Mouse (Mus musculus) MN1 (cell line): ENCODE measurements at regions not wholly inside any gene's neighbourhood (a gene's known extent, or its start where the extent isn't known, plus 50 kb on each side); places are given as distances from the start of the nearest gene placed in this dataset.
"Not testable (repeated sequence)": the region's sequence is repeated elsewhere in the genome, so short reads cannot be mapped to it uniquely, and the experiment has no call there.

ENCODE experiments used
- DNase-seq: peaks from one replicate; pipeline ENCODE4 v3.0.0-alpha.2; 2016; ENCODE audit warnings: low spot score

DNA sequence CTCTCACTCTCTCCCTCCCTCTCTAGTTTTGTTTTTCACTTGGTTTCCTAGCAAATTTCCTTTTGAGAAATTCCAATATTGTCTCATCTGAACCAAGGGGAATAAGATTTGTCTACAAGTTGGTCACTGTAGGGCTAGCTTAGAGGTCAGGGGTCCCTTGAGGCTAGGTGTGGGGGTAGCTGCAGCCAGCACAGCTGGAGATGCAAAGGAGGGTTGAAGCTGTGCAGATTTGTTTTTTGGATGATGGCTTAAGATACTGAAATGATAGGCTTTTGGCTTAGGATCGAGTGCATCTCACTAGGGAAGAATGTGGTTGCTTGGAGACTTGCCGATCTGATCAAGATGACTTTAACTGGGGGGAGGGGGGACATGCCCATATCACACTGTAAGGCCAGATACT, 88.3 kb upstream of the Tmem28 start:
- DNase-seq = no peak

DNA sequence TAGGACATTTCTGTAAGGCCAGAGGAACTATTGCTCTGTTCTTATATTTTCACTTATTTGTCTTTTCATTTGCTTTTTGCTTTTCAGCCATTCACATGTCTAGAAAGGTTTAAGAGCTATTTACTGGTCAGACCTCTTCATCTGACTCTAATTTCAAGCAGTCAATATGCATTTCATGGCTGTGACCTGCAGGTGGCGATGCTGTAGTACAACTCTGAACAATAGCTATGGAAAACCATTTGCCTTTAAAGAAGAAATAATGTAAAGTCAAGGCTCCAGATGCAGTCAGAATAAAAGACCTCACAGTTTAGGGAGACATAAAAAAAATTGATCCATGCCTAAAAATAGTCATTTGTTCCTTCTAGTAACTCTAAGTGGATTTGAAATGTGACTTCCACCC, 95.7 kb upstream of the Tmem28 start:
- DNase-seq = peak; percentile 10

GRCm38 (mm10) chrX:99695366-99695765, 125.5 kb upstream of the Tmem28 start:
- DNase-seq = no peak

- DNase-seq = no peak
Observed at GRCm38 (mm10) chrX:99690971-99691370, 129.8 kb upstream of the Tmem28 start.

- no peak for DNase-seq
Observed at GRCm38 (mm10) chrX:99689761-99690160, 131.1 kb upstream of the Tmem28 start.

DNA sequence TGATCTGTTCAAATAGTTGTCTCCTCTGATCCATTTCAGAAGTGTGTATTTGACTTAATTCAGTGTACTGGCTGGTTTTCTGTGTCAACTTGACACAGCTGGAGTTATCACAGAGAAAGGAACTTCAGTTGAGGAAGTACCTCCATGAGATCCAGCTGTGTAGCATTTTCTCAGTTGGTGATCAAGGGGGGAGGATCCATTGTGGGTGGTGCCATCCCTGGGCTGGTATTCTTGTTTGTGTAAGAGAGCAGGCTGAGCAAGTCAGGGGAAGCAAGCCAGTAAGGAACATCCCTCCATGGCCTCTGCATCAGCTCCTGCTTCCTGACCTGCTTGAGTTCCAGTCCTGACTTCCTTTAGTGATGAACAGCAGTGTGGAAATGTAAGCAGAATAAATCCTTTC, 138.3 kb upstream of the Tmem28 start:
- DNase-seq = not testable (repeated sequence)

DNA sequence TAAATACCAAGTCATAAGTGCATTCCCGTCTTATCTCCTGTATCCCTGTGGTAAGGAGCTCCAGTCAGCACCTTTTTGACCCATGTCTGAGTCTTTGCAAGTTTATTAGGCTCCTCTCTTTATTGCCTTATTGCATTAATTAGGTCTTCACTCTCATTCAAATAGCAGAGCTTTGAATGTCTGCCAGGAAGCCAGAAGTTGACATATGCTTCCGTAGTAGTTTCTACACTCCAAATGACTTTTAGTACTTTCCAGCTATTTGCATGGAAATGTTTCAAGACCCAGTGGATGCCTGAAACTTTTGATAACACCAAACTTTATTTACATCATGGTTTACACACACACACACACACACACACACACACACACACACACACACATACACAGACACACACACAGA, 153.2 kb upstream of the Tmem28 start:
- DNase-seq = no peak

- DNase-seq = no peak
Observed at GRCm38 (mm10) chrX:99662566-99662965, 158.3 kb upstream of the Tmem28 start.

- DNase-seq = no peak
Observed at GRCm38 (mm10) chrX:99659496-99660140, 161.2 kb upstream of the Tmem28 start.

GRCm38 (mm10) chrX:99657790-99658451, 162.9 kb upstream of the Tmem28 start:
- DNase-seq = peak; percentile 35

DNA sequence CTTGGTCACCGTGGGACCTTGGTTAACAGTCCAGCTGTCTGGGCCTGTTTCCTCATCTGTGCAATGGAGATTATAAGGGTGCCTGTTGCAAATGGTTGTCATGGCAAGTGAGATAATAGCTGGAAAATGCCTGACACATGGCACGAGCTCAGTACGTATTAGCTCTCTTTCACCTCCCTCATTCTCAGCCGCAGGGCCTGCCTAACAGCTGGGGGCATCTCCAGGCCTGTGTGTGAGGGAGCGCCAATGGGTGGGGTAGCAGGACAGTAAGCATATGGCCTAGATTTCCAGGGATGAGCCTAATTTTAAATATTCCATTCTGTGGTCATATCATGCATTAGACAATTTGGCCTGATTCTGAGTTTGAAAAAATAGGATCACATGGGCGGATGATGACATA, 163.8 kb upstream of the Tmem28 start:
- peak; percentile 10 for DNase-seq

DNA sequence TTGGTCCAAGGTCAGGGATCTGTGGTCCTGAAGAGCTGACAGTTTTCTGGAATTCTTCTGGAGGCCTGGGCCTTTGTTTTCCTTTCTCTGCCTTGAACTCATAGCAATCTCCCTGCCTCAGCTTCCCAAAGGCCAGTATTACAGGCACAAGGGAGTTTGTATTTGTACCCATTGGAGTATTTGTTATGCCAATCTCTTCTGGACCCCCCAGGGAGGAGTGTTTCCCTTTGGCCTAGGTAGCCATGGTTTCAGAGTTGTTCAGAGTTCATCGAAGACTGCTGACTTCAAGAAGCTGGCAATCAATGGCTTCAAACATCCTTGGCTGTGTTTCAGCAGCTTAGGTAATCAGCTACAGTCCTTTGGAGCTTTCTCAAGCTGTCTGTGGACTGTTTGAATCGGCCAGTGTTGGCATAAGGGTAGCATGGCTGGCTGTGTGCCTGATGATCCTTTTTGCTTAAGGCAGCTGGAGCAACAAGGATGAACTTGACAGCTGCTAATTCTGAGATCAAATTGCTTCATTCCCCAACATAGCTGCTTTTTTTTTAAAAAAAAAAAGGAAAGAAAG, 161.2 kb upstream of the Pja1 start:
- DNase-seq = no peak

DNA sequence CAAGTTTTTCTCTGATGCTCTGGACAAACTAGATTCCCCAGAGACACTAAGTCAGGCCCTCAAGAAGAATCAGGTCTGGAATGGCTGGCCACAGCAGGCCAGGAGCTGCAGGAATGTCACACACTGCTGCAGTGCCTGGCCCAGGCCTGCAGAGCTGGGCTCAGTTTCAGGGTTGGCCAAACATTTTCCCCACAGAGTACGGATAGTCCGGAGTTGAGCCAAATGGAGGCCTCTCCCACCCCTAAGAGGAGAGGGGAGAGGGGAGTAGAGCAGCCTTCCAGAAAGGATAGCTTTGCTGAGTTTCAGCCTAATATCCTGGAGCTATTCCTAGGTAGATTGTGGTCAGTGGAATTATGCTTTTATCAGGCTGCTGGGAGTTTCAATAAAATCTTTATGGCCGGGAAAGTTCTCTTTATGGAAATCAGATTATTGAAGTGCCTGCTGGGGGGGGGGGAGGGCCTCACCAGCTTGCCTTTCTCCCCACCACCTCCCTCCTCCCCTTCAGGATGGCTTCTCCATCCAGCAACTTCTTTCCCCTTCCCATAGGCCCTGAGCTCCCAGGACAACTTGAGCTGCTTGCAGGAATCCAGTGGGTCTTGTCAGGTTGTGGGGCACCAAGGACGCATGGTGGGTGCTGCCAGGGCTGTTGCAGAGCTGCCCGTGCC, 153.6 kb upstream of the Pja1 start:
- no peak for DNase-seq

DNA sequence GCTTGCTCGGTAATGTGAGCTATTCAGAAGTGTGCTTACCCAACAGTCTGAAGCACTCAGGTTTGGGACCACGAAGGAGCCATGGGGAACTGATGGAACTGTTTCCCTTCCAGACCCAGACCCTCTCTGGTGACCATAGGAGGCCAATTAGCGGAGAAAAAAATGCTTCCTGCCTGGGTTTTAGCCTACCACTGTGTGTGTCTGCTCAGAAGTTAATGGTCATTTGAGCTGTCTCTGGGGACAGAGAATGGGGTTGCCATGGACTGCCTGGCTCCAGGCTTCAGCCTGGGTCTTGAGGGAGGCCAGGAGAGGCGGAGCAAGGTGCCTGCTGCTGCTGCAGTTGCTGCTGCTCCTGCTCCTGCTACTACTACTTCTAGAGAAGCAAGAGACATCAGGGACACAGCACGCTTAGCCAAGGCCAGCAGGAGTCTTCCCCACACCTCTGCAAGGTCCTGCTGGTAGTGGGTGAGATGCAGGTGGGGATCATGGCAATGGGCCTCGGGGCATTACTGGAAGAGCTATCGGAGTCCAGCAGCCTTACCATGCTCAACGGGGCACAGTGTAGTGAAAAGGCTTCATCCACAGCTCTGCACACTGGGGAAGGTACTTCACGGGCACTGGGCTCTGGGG, 141.2 kb upstream of the Pja1 start:
- peak; percentile 45 for DNase-seq

- no peak for DNase-seq
Observed at GRCm38 (mm10) chrX:99610096-99610495, 139.0 kb upstream of the Pja1 start.

DNA sequence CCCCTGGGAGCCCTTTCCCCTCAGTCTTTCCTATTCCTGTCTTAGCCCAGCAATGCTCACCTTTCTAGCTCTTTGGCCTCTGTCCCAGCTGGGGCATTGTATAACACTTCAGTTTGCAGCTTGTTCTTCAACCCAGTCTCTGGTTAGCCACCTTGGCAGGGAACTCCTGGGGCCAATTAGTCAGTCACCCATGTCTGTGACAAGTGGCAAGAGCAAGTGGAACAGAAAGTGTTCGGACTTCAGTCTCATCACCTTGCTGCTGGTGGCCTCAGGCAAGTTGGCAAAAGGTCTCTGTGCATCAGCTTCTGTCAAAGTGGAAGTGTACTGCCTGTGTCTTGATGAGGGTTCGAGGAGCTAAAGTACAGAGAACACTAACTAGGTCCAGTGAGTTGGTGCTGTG, 138.5 kb upstream of the Pja1 start:
- DNase-seq = no peak

GRCm38 (mm10) chrX:99608284-99608692, 137.2 kb upstream of the Pja1 start:
- peak; percentile 17 for DNase-seq

GRCm38 (mm10) chrX:99605084-99605824, 134.2 kb upstream of the Pja1 start:
- DNase-seq = peak; percentile 42

- no peak for DNase-seq
Observed at GRCm38 (mm10) chrX:99603714-99604113, 132.6 kb upstream of the Pja1 start.

GRCm38 (mm10) chrX:99602268-99602885, 131.3 kb upstream of the Pja1 start:
- DNase-seq = no peak

GRCm38 (mm10) chrX:99595493-99595892, 124.4 kb upstream of the Pja1 start:
- DNase-seq = no peak
